Comparison of ENCODE assay signal across 1 mouse cellular context in genomic region chr5:140454488-140454887, GRCm38 (mm10).
TF ChIP-seq lines count a peak whose summit lies in the region.

No protein-coding gene starts in this region.

TF ChIP-seq in MEL, 35 proteins besides CTCF, POLR2A, EP300 and RAD21:
- TF ChIP-seq TAL1 (IDR thresholded peaks at IDR 0.05; ENCODE audit: low read length): no peak
- TF ChIP-seq USF2 (IDR thresholded peaks at IDR 0.05; ENCODE audit: borderline replicate concordance in 1 of 2, insufficient read depth in 1 of 2, low read depth in 1 of 2, low read length in 2 of 2): no peak
- TF ChIP-seq KAT2A (conservative IDR thresholded peaks at IDR 0.05; ENCODE audit: low read depth, low read length): no peak
- TF ChIP-seq E2F4 (IDR thresholded peaks at IDR 0.05; ENCODE audit: borderline replicate concordance, low read depth, low read length): no peak
- TF ChIP-seq MAZ (IDR thresholded peaks at IDR 0.05; ENCODE audit: low read depth, low read length): no peak
- TF ChIP-seq CHD1 (IDR thresholded peaks at IDR 0.05; ENCODE audit: low read depth, low read length): no peak
- TF ChIP-seq POLR2AphosphoS5 (IDR thresholded peaks at IDR 0.05; ENCODE audit: borderline replicate concordance, low read depth, low read length): no peak
- TF ChIP-seq POLR2AphosphoS2 (IDR thresholded peaks at IDR 0.05; ENCODE audit: low read length): no peak
- no peak for TF ChIP-seq MYC (IDR thresholded peaks at IDR 0.05; ENCODE audit: low read depth, low read length)
- no peak for TF ChIP-seq ETS1 (IDR thresholded peaks at IDR 0.05; ENCODE audit: low read depth, low read length)
- no peak for TF ChIP-seq CHD2 (IDR thresholded peaks at IDR 0.05; ENCODE audit: low read length)
- no peak for TF ChIP-seq MAFK (IDR thresholded peaks at IDR 0.05; ENCODE audit: borderline replicate concordance, low read depth, low read length)
- TF ChIP-seq ZMIZ1 (IDR thresholded peaks at IDR 0.05; ENCODE audit: low read depth, low read length): no peak
- TF ChIP-seq USF1 (IDR thresholded peaks at IDR 0.05; ENCODE audit: low read depth, low read length): no peak
- no peak for TF ChIP-seq SMC3 (IDR thresholded peaks at IDR 0.05; ENCODE audit: low read depth, low read length)
- no peak for TF ChIP-seq ELF1 (IDR thresholded peaks at IDR 0.05; ENCODE audit: low read depth, low read length)
- no peak for TF ChIP-seq ZC3H11A (IDR thresholded peaks at IDR 0.05; ENCODE audit: low read depth, low read length)
- no peak for TF ChIP-seq GABPA (IDR thresholded peaks at IDR 0.05; ENCODE audit: low read depth, low read length)
- TF ChIP-seq TCF12 (IDR thresholded peaks at IDR 0.05; ENCODE audit: low read depth, low read length): no peak
